Mouse (Mus musculus) gastrocnemius, adult 18-20 months (tissue): ENCODE data around the gene Slc9a6. TPM values are rescaled to one million over a fixed set of nuclear protein-coding genes. Genes with fewer than 3 reads are reported as not detected.

Experiments used
- microRNA-seq: library from miRNA; unstranded; fragments of <30 nt; microRNA quantifications from one replicate; pipeline ENCODE4 v1.2.0, GENCODE M21; 2021
- total RNA-seq, 2 experiments: library from RNA; stranded (reverse); gene quantifications; 2 replicates each; pipeline ENCODE4 v1.2.3; 2021

Gene Slc9a6
- total RNA-seq, 2 experiments from 2014 or later, result 25.1 to 26.3 TPM

Small RNA genes within 50 kb of the gene (microRNA-seq; reads per million reads assigned to microRNA genes)
- gene Mir5116, result 1.4 reads per million

Other genes with a start within 250 kb of the Slc9a6 start
- under 1 TPM in 1 of 2 experiments, not detected in 1; 0.09 TPM for gene Smim10l2a, start 235.2 kb upstream of the Slc9a6 start, total RNA-seq
- 1 to 10 TPM in 1 of 2 experiments, not detected in 1; 1.1 TPM for gene Gm2174, start 161.8 kb upstream of the Slc9a6 start, total RNA-seq
- 1 to 10 TPM; 3.4 to 4.8 TPM for gene Ints6l, start 154.9 kb upstream of the Slc9a6 start, total RNA-seq
- not detected for gene Gm10477, start 85.0 kb upstream of the Slc9a6 start, total RNA-seq
- gene Gm648, start 60.2 kb upstream of the Slc9a6 start, total RNA-seq, result not detected
- gene Mmgt1, start 11.7 kb upstream of the Slc9a6 start, total RNA-seq, result 10 to 100 TPM; 24.2 to 25.8 TPM
- 1,000 to 10,000 TPM; 1,822 to 2,163 TPM for gene Fhl1, start 122.0 kb downstream of the Slc9a6 start, total RNA-seq
- gene Map7d3, start 212.6 kb downstream of the Slc9a6 start, total RNA-seq, result under 1 TPM; 0.14 to 0.21 TPM